Mouse (Mus musculus): ENCODE data around the gene Pip5k1b.

Pip5k1b gene

GRCm38 (mm10) chr19:24416975-24417658 is 138.6 kb downstream of the Pip5k1b start:
- in situ Hi-C loops (cut with MseI, MboI): no loop called here

GRCm38 (mm10) chr19:24415778-24416621 is 139.7 kb downstream of the Pip5k1b start:
- in situ Hi-C loops (cut with MseI, MboI): no loop called here

- in situ Hi-C loops (cut with MseI, MboI): no loop called here
These were observed 146.7 kb downstream of the Pip5k1b start for GRCm38 (mm10) chr19:24408863-24409564.

- in situ Hi-C loops (cut with MseI, MboI): no loop called here
These were observed 151.0 kb downstream of the Pip5k1b start for GRCm38 (mm10) chr19:24404716-24405115.

- in situ Hi-C loops (cut with MseI, MboI): no loop called here
These were observed 152.4 kb downstream of the Pip5k1b start for GRCm38 (mm10) chr19:24403245-24403644.

- in situ Hi-C loops (cut with MseI, MboI): no loop called here
These were observed 161.8 kb downstream of the Pip5k1b start for GRCm38 (mm10) chr19:24393920-24394319.

- in situ Hi-C loops (cut with MseI, MboI): no loop called here
These were observed 164.0 kb downstream of the Pip5k1b start for GRCm38 (mm10) chr19:24391519-24392251.

- in situ Hi-C loops (cut with MseI, MboI): no loop called here
These were observed 168.5 kb downstream of the Pip5k1b start for GRCm38 (mm10) chr19:24386956-24387865.

GRCm38 (mm10) chr19:24378470-24378869 is 177.2 kb downstream of the Pip5k1b start:
- in situ Hi-C loops (cut with MseI, MboI): no loop called here

- in situ Hi-C loops (cut with MseI, MboI): no loop called here
These were observed 183.7 kb downstream of the Pip5k1b start for GRCm38 (mm10) chr19:24371763-24372640.

- in situ Hi-C loops (cut with MseI, MboI): no loop called here
These were observed 187.3 kb downstream of the Pip5k1b start for GRCm38 (mm10) chr19:24368419-24368818.

GRCm38 (mm10) chr19:24367722-24368121 is 187.9 kb downstream of the Pip5k1b start:
- in situ Hi-C loops (cut with MseI, MboI): no loop called here

GRCm38 (mm10) chr19:24366747-24367146 is 188.9 kb downstream of the Pip5k1b start:
- in situ Hi-C loops (cut with MseI, MboI): no loop called here

- in situ Hi-C loops (cut with MseI, MboI): no loop called here
These were observed 192.9 kb downstream of the Pip5k1b start for GRCm38 (mm10) chr19:24362626-24363321.

- in situ Hi-C loops (cut with MseI, MboI): no loop called here
These were observed 196.4 kb downstream of the Pip5k1b start for GRCm38 (mm10) chr19:24359270-24359669.

- in situ Hi-C loops (cut with MseI, MboI): no loop called here
These were observed 203.2 kb downstream of the Pip5k1b start for GRCm38 (mm10) chr19:24352298-24352959.

- in situ Hi-C loops (cut with MseI, MboI): no loop called here
These were observed 211.2 kb downstream of the Pip5k1b start for GRCm38 (mm10) chr19:24344501-24344900.

- in situ Hi-C loops (cut with MseI, MboI): no loop called here
These were observed 212.9 kb downstream of the Pip5k1b start for GRCm38 (mm10) chr19:24342786-24343185.
